Mouse (Mus musculus) embryonic facial prominence, embryonic 11.5 days (tissue): ENCODE measurements around the gene Syngr1. TPM values are rescaled to one million over a fixed set of nuclear protein-coding genes. Genes with fewer than 3 reads are reported as not detected.
A peak's percentile ranks its signal among the peaks of the same experiment; 100 is the strongest.

Experiments used
- ATAC-seq: fragments of 200-750 bp; cut with Nextera tagmentation; replicated peaks from 2 replicates; pipeline ENCODE4 v1.8.0; 2017; ENCODE audit warnings: low read depth; ENCODE audit not compliant: insufficient number of reproducible peaks, low FRiP score, low TSS enrichment
- DNase-seq: peaks from one replicate; pipeline ENCODE4 v3.0.0-alpha.2; 2015; ENCODE audit warnings: low spot score
- H3K27ac ChIP-seq: fragments of 300-500 bp; sonication (generic); replicated peaks from 2 replicates; pipeline ENCODE4 v1.5.1; 2014; ENCODE audit warnings: mild to moderate bottlenecking, low read depth, low read length, control low read depth
- H3K27me3 ChIP-seq: fragments of 300-500 bp; sonication (generic); 2 replicates; pipeline ENCODE4 v1.6.1; 2014; ENCODE audit warnings: mild to moderate bottlenecking, low read length, moderate library complexity, mixed read lengths; ENCODE audit not compliant: control insufficient read depth, insufficient read depth
- H3K36me3 ChIP-seq: fragments of 300-500 bp; sonication (generic); replicated peaks from 2 replicates; pipeline ENCODE4 v1.6.1; 2014; ENCODE audit warnings: low read depth, mild to moderate bottlenecking, low read length, moderate library complexity, mixed read lengths; ENCODE audit not compliant: control insufficient read depth, insufficient read depth
- H3K4me1 ChIP-seq: fragments of 300-500 bp; sonication (generic); 2 replicates; pipeline ENCODE4 v1.6.1; 2014; ENCODE audit warnings: low read length, mixed read lengths; ENCODE audit not compliant: control insufficient read depth, insufficient read depth
- H3K4me2 ChIP-seq: fragments of 300-500 bp; sonication (generic); 2 replicates; pipeline ENCODE4 v1.6.1; 2014; ENCODE audit warnings: low read depth, mild to moderate bottlenecking, control low read depth, low read length, moderate library complexity
- H3K4me3 ChIP-seq: fragments of 300-500 bp; sonication (generic); 2 replicates; pipeline ENCODE4 v1.5.1; 2014; ENCODE audit warnings: low read depth, low read length, control low read depth
- H3K9ac ChIP-seq: fragments of 300-500 bp; sonication (generic); replicated peaks from 2 replicates; pipeline ENCODE4 v1.6.1; 2014; ENCODE audit warnings: mild to moderate bottlenecking, control low read depth, low read length
- H3K9me3 ChIP-seq: fragments of 300-500 bp; sonication (generic); replicated peaks from 2 replicates; pipeline ENCODE4 v1.6.1; 2016; ENCODE audit warnings: mild to moderate bottlenecking, low read length, inconsistent platforms, mixed read lengths; ENCODE audit not compliant: control insufficient read depth
- WGBS: fragments of 180-500 bp; shearing (Covaris S2); extraction: QIAGEN DNeasy Blood & Tissue Kit; methylation state at CpG from one replicate; pipeline ENCODE4 v1.1.7; 2014; 5-methylcytosine and 5-hydroxymethylcytosine counted together
- polyA plus RNA-seq: library from polyadenylated mRNA; unstranded; fragments of >200 nt; fragmentation: Nextera tagmentation; extraction: Ambion mirVana; gene quantifications from 2 replicates; pipeline ENCODE4 v1.2.1, GENCODE M21; 2014

Syngr1 gene
- polyA plus RNA-seq, 1 experiment from 2014 or later, result 6.4 TPM

- Histone ChIP-seq H3K9ac (no peak overlapping the region), H3K36me3 (no peaks in the 10 kb centered on the region), H3K4me1 (no peaks in the 10 kb centered on the region), H3K4me2 (no peak overlapping the region), H3K27me3 (no peaks in the 10 kb centered on the region), H3K27ac (no peak overlapping the region), H3K4me3 (no peak overlapping the region), H3K9me3 (no peaks in the 10 kb centered on the region)
- ATAC-seq (no peak), DNase-seq (no peak)
- WGBS, result 72% methylated on average over 12 of the region's 12 CpGs
Measured at GRCm38 (mm10) chr15:80105490-80106410, 14.6 kb downstream of the Syngr1 start.

DNA sequence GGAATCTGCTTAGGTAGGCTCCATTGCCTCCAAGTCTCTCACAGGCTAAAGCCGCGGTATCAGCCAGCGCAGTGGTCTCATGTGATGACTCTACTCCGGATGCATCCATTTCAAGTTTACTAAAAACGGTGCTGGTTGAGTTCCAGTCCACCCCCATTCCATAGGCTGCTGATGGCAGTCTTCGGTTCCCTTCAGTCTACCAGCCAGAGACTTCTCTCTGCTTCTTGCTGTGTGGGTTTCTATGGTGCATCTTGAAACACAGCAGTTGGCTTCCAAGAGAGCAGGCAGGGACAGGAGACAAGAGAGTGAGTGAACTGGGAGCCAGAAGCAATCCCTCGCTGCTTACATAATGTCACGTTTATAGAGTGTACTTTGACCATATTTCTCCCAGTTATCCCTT, 16.0 kb downstream of the Syngr1 start:
- Histone ChIP-seq H3K36me3 (no peaks in the 10 kb centered on the region), H3K27me3 (no peaks in the 10 kb centered on the region), H3K4me1 (no peaks in the 10 kb centered on the region), H3K27ac (no peak overlapping the region), H3K4me2 (no peak overlapping the region), H3K9me3 (no peaks in the 10 kb centered on the region), H3K9ac (no peak overlapping the region), H3K4me3 (no peak overlapping the region)
- DNase-seq (no peak), ATAC-seq (no peak)
- WGBS, result 94% methylated on average over 8 of the region's 8 CpGs

DNA sequence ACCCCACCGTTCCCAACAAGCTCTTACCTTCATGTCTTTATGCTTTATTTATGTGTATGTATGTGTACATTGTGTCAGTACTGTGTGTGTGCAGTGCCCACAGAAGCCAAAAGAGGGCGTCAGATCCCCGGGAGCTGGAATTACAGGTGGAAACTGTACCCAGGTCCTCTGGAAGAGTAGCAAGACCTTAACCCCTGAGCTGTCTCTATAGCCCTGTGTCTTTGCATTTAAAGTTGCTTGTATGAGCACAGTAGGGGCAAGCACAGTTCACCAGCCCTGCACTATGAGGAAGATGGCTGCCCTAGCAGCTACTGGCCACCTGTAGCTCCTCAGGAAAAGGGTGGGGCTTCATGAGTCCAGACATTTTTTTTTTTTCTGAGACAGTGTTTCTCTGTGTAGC, 16.4 kb downstream of the Syngr1 start:
- Histone ChIP-seq H3K36me3 (no peaks in the 10 kb centered on the region), H3K9ac (no peak overlapping the region), H3K9me3 (no peaks in the 10 kb centered on the region), H3K4me1 (no peaks in the 10 kb centered on the region), H3K4me3 (no peak overlapping the region), H3K27ac (no peak overlapping the region), H3K4me2 (no peak overlapping the region), H3K27me3 (no peaks in the 10 kb centered on the region)
- WGBS, result 87% methylated on average over 3 of the region's 3 CpGs
- ATAC-seq, result no peak
- DNase-seq, result no peak

DNA sequence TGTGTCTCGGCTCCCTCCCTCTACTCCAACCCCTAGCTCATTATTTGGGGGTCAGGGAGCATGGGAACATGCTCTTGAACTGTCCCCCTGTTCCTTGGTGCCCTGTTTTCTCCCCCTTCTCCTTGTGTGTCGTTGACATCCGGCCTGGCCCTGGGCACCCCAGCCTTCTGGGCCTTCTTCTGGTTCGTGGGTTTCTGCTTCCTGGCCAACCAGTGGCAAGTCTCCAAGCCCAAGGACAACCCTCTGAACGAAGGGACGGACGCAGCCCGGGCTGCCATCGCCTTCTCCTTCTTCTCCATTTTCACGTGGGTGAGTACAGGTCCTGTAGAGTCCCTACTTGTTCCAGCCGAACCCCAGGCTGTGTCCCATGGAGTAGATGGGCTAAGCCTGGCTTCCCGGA, 20.3 kb downstream of the Syngr1 start:
- H3K4me1 ChIP-seq, result no peaks in the 10 kb centered on the region
- no peaks in the 10 kb centered on the region for H3K9me3 ChIP-seq
- no peak overlapping the region for H3K9ac ChIP-seq
- 84% methylated on average over 12 of the region's 12 CpGs for WGBS
- H3K4me3 ChIP-seq, result no peak overlapping the region
- no peaks in the 10 kb centered on the region for H3K27me3 ChIP-seq
- no peak overlapping the region for H3K27ac ChIP-seq
- no peak overlapping the region for H3K4me2 ChIP-seq
- H3K36me3 ChIP-seq, result no peaks in the 10 kb centered on the region
- no peak for DNase-seq
- no peak for ATAC-seq

DNA sequence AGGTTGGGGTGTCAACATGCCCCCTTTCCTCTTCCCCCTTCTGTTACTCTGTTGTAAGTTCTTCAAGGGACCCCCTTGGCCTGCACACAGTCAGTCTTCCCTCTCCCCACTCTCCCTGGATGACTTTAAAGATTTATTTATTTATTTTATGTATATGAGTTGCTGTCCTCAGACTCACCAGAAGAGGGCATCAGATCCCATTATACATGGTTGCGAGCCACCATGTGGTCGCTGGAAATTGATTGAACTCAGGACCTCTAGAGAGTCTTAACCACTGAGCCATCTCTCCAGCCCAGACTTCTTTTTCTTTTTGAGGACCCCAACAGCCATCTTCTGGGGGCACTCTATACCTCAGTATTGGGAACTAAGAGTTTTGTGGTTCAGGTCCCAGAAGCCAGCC, 21.4 kb downstream of the Syngr1 start:
- H3K9me3 ChIP-seq, result no peaks in the 10 kb centered on the region
- no peaks in the 10 kb centered on the region for H3K36me3 ChIP-seq
- H3K27me3 ChIP-seq, result no peaks in the 10 kb centered on the region
- WGBS, result 45% methylated on average over 2 of the region's 2 CpGs
- no peak overlapping the region for H3K4me3 ChIP-seq
- no peaks in the 10 kb centered on the region for H3K4me1 ChIP-seq
- H3K9ac ChIP-seq, result no peak overlapping the region
- no peak overlapping the region for H3K27ac ChIP-seq
- DNase-seq (no peak), ATAC-seq (no peak)
- H3K4me2 ChIP-seq, result no peak overlapping the region

GRCm38 (mm10) chr15:80114414-80114813, 23.3 kb downstream of the Syngr1 start:
- Histone ChIP-seq H3K4me3 (no peak overlapping the region), H3K36me3 (no peaks in the 10 kb centered on the region), H3K9ac (no peak overlapping the region), H3K4me1 (no peaks in the 10 kb centered on the region), H3K4me2 (no peak overlapping the region), H3K9me3 (no peaks in the 10 kb centered on the region), H3K27ac (no peak overlapping the region), H3K27me3 (no peaks in the 10 kb centered on the region)
- DNase-seq, result no peak
- 85% methylated on average over 7 of the region's 7 CpGs for WGBS
- no peak for ATAC-seq

- ATAC-seq, result no peak
- Histone ChIP-seq H3K9ac (no peak overlapping the region), H3K4me3 (no peak overlapping the region), H3K4me2 (no peak overlapping the region), H3K36me3 (no peaks in the 10 kb centered on the region), H3K27ac (no peak overlapping the region), H3K4me1 (no peaks in the 10 kb centered on the region), H3K9me3 (no peaks in the 10 kb centered on the region), H3K27me3 (no peaks in the 10 kb centered on the region)
- peak; percentile 54 for DNase-seq
- WGBS, result 52% methylated on average over 5 of the region's 5 CpGs
Measured at GRCm38 (mm10) chr15:80115256-80115655, 24.1 kb downstream of the Syngr1 start.

DNA sequence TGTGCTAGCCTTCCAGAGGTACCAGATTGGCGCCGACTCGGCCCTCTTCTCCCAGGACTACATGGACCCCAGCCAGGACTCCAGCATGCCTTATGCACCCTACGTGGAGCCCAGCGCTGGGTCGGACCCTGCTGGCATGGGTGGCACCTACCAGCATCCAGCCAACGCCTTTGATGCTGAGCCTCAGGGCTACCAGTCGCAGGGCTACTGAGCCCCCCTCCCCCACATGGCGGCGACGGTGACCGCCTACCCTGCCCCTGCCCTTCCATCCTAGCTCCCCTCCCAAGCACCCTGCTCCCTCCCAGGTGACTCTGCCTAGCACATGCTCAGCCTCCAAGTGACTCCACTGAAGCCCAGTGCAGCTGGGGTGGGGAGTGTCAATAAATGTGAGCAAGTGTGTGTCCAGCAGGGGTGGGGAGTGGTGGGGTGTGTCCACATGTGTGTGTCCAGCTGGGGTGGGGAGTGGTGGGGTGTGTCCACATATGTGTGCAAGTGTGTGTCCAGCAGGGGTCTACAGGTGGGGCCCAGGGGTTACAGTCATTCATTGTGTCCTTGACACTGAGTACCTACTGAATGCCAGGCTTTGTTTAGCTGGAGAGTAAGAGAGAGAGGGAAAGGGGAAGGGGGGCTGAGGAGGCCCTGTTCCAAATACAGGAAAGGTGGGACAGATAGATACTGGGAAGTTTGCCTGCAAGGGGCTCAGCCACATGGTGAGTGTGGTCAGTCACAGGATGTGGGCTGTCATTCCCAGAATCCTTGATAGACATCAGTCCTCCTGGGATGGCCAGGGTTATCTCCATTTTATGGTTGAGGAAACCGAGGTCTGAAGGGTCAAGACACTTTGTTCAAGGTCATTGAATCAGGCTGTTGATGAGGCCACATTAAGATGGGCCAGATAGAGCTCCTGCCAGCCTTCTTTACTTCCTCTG, 25.0 kb downstream of the Syngr1 start:
- ATAC-seq (no peak), DNase-seq (no peak)
- Histone ChIP-seq H3K36me3 (no peaks in the 10 kb centered on the region), H3K27ac (no peak overlapping the region), H3K9ac (no peak overlapping the region), H3K4me3 (no peak overlapping the region), H3K4me2 (no peak overlapping the region), H3K9me3 (no peaks in the 10 kb centered on the region), H3K4me1 (no peaks in the 10 kb centered on the region), H3K27me3 (no peaks in the 10 kb centered on the region)
- WGBS, result 67% methylated on average over 13 of the region's 13 CpGs
